Mouse (Mus musculus): ENCODE measurements at regions not wholly inside any gene's neighbourhood (a gene's known extent, or its start where the extent isn't known, plus 50 kb on each side); places are given as distances from the start of the nearest gene placed in this dataset.

- no peak for TF ChIP-seq BHLHE40 (IDR thresholded peaks at IDR 0.05; ENCODE audit: low read depth, low read length)
- TF ChIP-seq MXI1 (IDR thresholded peaks at IDR 0.05; ENCODE audit: low read depth, low read length), result no peak
- TF ChIP-seq SMC3 (IDR thresholded peaks at IDR 0.05; ENCODE audit: low read depth, low read length), result no peak
- no peak for TF ChIP-seq ZC3H11A (IDR thresholded peaks at IDR 0.05; ENCODE audit: low read depth, low read length)
- no peak for TF ChIP-seq SIN3A (IDR thresholded peaks at IDR 0.05; ENCODE audit: low read length)
- no peak for TF ChIP-seq RCOR1 (conservative IDR thresholded peaks at IDR 0.05; ENCODE audit: low read depth, low read length)
- TF ChIP-seq E2F4 (IDR thresholded peaks at IDR 0.05; ENCODE audit: insufficient replicate concordance, low read depth, low read length), result no peak
- TF ChIP-seq ELF1 (IDR thresholded peaks at IDR 0.05; ENCODE audit: low read depth, low read length), result no peak
- TF ChIP-seq RAD21 (IDR thresholded peaks at IDR 0.05; ENCODE audit: low read depth, low read length), result no peak
- no peak for TF ChIP-seq USF1 (IDR thresholded peaks at IDR 0.05; ENCODE audit: low read depth, low read length)
- TF ChIP-seq MAFK (IDR thresholded peaks at IDR 0.05; ENCODE audit: insufficient replicate concordance, low read length), result no peak
- TF ChIP-seq EP300 (IDR thresholded peaks at IDR 0.05; ENCODE audit: low read length), result no peak
- no peak for TF ChIP-seq TCF12 (IDR thresholded peaks at IDR 0.05; ENCODE audit: low read depth, low read length)
- no peak for TF ChIP-seq JUN (IDR thresholded peaks at IDR 0.05; ENCODE audit: insufficient read depth, low read depth, low read length)
- no peaks in the 10 kb centered on the region for H3K27me3 ChIP-seq (replicated peaks)
- dilution Hi-C loops (cut with MboI; ENCODE audit: extremely low pct_ligation_motif_present, extremely low pct_unique_long_range_greater_than_20kb, low sequenced_read_pairs), result no loop called here
- H3K4me2 ChIP-seq (ENCODE audit: insufficient read depth, low read depth, poor library complexity, severe bottlenecking), result no peak overlapping the region
- no peaks in the 10 kb centered on the region for H3K9me3 ChIP-seq (replicated peaks; ENCODE audit: low read length)
- in situ Hi-C loops (cut with MboI; ENCODE audit: low pct_ligation_motif_present, low pct_unique_long_range_greater_than_20kb, low sequenced_read_pairs), result no loop called here
- H3K4me3 ChIP-seq (replicated peaks in 1 of 3; ENCODE audit: low read depth in 2 of 3, low read length in 2 of 3, poor library complexity in 1 of 3), result no peak overlapping the region
- no peaks in the 10 kb centered on the region for H3K79me2 ChIP-seq (replicated peaks; ENCODE audit: control insufficient read depth, extremely low read depth, insufficient read depth, poor library complexity, severe bottlenecking)
- DNase-seq (ENCODE audit: extremely low read depth), result no peak
- no peaks in the 10 kb centered on the region for H3K36me3 ChIP-seq (replicated peaks in 1 of 2; ENCODE audit: control insufficient read depth in 1 of 2, insufficient read depth in 1 of 2, low read length in 1 of 2)
- H3K4me1 ChIP-seq (ENCODE audit: control insufficient read depth in 1 of 2, insufficient read depth in 2 of 2), result no peaks in the 10 kb centered on the region
- no peak overlapping the region for H3K9ac ChIP-seq (ENCODE audit: insufficient read depth, low read depth)
- no peak overlapping the region for H3K27ac ChIP-seq (ENCODE audit: insufficient read depth, low read depth)
Observed at GRCm38 (mm10) chr16:86034772-86035171, 133.1 kb upstream of the Adamts5 start.

GRCm38 (mm10) chr16:86027700-86028099 lies 126.1 kb upstream of the Adamts5 start:
- Histone ChIP-seq H3K27ac (ENCODE audit: insufficient read depth, low read depth) (no peak overlapping the region), H3K9me3 (replicated peaks; ENCODE audit: low read length) (no peaks in the 10 kb centered on the region), H3K79me2 (replicated peaks; ENCODE audit: control insufficient read depth, extremely low read depth, insufficient read depth, poor library complexity, severe bottlenecking) (no peaks in the 10 kb centered on the region), H3K4me3 (replicated peaks in 1 of 3; ENCODE audit: low read depth in 2 of 3, low read length in 2 of 3, poor library complexity in 1 of 3) (no peak overlapping the region), H3K27me3 (replicated peaks) (no peaks in the 10 kb centered on the region), H3K4me2 (ENCODE audit: insufficient read depth, low read depth, poor library complexity, severe bottlenecking) (no peak overlapping the region), H3K9ac (ENCODE audit: insufficient read depth, low read depth) (no peak overlapping the region), H3K4me1 (ENCODE audit: control insufficient read depth in 1 of 2, insufficient read depth in 2 of 2) (no peaks in the 10 kb centered on the region), H3K36me3 (replicated peaks in 1 of 2; ENCODE audit: control insufficient read depth in 1 of 2, insufficient read depth in 1 of 2, low read length in 1 of 2) (no peaks in the 10 kb centered on the region)
- DNase-seq (ENCODE audit: extremely low read depth), result no peak
- in situ Hi-C loops (cut with MboI; ENCODE audit: low pct_ligation_motif_present, low pct_unique_long_range_greater_than_20kb, low sequenced_read_pairs), result no loop called here
- no peak for TF ChIP-seq MAX (IDR thresholded peaks at IDR 0.05; ENCODE audit: low read length)
- no peak for TF ChIP-seq TBP (conservative IDR thresholded peaks at IDR 0.05; ENCODE audit: low read depth, low read length)
- TF ChIP-seq BHLHE40 (IDR thresholded peaks at IDR 0.05; ENCODE audit: low read depth, low read length), result no peak
- TF ChIP-seq KAT2A (IDR thresholded peaks at IDR 0.05; ENCODE audit: insufficient replicate concordance, low read length), result no peak
- no peak for TF ChIP-seq MAFK (IDR thresholded peaks at IDR 0.05; ENCODE audit: insufficient replicate concordance, low read length)
- no peak for TF ChIP-seq JUN (IDR thresholded peaks at IDR 0.05; ENCODE audit: insufficient read depth, low read depth, low read length)
- TF ChIP-seq MXI1 (IDR thresholded peaks at IDR 0.05; ENCODE audit: low read depth, low read length), result no peak
- no peak for TF ChIP-seq USF2 (conservative IDR thresholded peaks at IDR 0.05; ENCODE audit: low read depth, low read length)
- no peak for TF ChIP-seq JUND (conservative IDR thresholded peaks at IDR 0.05; ENCODE audit: low read depth, low read length)
- TF ChIP-seq MEF2A (IDR thresholded peaks at IDR 0.05; ENCODE audit: borderline replicate concordance, low read depth, low read length), result no peak
- TF ChIP-seq MAZ (IDR thresholded peaks at IDR 0.05; ENCODE audit: low read depth, low read length), result no peak
- TF ChIP-seq SMC3 (IDR thresholded peaks at IDR 0.05; ENCODE audit: low read depth, low read length), result no peak
- TF ChIP-seq MYC (IDR thresholded peaks at IDR 0.05; ENCODE audit: low read depth, low read length), result no peak
- TF ChIP-seq NELFE (IDR thresholded peaks at IDR 0.05; ENCODE audit: low read depth, low read length), result no peak
- no peak for TF ChIP-seq SIN3A (IDR thresholded peaks at IDR 0.05; ENCODE audit: low read length)
- TF ChIP-seq ZNF384 (IDR thresholded peaks at IDR 0.05; ENCODE audit: low read depth, low read length), result no peak
- no peak for TF ChIP-seq RCOR1 (conservative IDR thresholded peaks at IDR 0.05; ENCODE audit: low read depth, low read length)
- no peak for TF ChIP-seq USF1 (IDR thresholded peaks at IDR 0.05; ENCODE audit: low read depth, low read length)
- no peak for TF ChIP-seq NRF1 (IDR thresholded peaks at IDR 0.05; ENCODE audit: low read depth, low read length)
- dilution Hi-C loops (cut with MboI; ENCODE audit: extremely low pct_ligation_motif_present, extremely low pct_unique_long_range_greater_than_20kb, low sequenced_read_pairs), result no loop called here

Measured in CH12.LX (cell line).